Mouse (Mus musculus): ENCODE measurements around the gene Gab1. TPM values are rescaled to one million over a fixed set of nuclear protein-coding genes. Genes with fewer than 3 reads are reported as not detected.

Gab1 gene
- polyA plus RNA-seq, 1 experiment from 2014 or later: 22.4 TPM

DNA sequence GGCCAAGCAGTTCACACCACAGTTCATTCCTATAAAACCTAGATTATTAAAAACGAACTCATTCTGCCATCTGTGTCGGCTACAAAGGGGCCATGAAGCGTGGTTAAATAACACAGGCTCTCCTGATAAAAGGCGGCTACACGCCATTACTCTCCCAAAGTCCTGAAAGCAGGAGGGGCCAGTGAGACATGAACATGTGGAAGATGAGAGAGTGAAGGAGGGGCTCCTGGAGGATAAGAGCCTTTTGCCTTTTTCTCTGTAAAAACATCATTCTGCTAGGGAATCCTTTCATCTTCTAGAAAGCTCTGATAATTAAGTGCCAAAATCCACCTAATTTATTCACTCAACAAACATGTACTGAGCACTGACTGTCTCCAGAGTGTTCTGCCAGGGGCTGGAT lies 55.9 kb downstream of the Gab1 start:
- H3K27me3 ChIP-seq (ENCODE audit: control insufficient read depth, insufficient read depth, low read depth, low read length): no peaks in the 10 kb centered on the region
- H3K27ac ChIP-seq (ENCODE audit: low read length): no peak overlapping the region
- 45% methylated on average over 5 of the region's 5 CpGs for WGBS
- H3K4me2 ChIP-seq (ENCODE audit: low read depth, low read length): no peak overlapping the region
- no peak overlapping the region for H3K9ac ChIP-seq (ENCODE audit: low read length)
- no peaks in the 10 kb centered on the region for H3K36me3 ChIP-seq (ENCODE audit: control insufficient read depth, insufficient read depth, low read length)
- H3K9me3 ChIP-seq (ENCODE audit: control insufficient read depth, low read length): no peaks in the 10 kb centered on the region
- no peak for ATAC-seq (ENCODE audit: low read depth)
- peaks cover 20% of the 10 kb centered on the region for H3K4me1 ChIP-seq (replicated peaks; ENCODE audit: control insufficient read depth, insufficient read depth, low read length)
- no peak overlapping the region for H3K4me3 ChIP-seq (ENCODE audit: low read length)

GRCm38 (mm10) chr8:80823250-80823649 lies 57.1 kb downstream of the Gab1 start:
- no peaks in the 10 kb centered on the region for H3K27me3 ChIP-seq (ENCODE audit: control insufficient read depth, insufficient read depth, low read depth, low read length)
- no peak for ATAC-seq (ENCODE audit: low read depth)
- no peak overlapping the region for H3K9ac ChIP-seq (ENCODE audit: low read length)
- H3K4me2 ChIP-seq (ENCODE audit: low read depth, low read length): no peak overlapping the region
- WGBS: 82% methylated on average over 5 of the region's 5 CpGs
- H3K4me3 ChIP-seq (ENCODE audit: low read length): no peak overlapping the region
- no peaks in the 10 kb centered on the region for H3K9me3 ChIP-seq (ENCODE audit: control insufficient read depth, low read length)
- H3K36me3 ChIP-seq (ENCODE audit: control insufficient read depth, insufficient read depth, low read length): no peaks in the 10 kb centered on the region
- H3K27ac ChIP-seq (ENCODE audit: low read length): no peak overlapping the region
- peaks cover 22% of the 10 kb centered on the region for H3K4me1 ChIP-seq (replicated peaks; ENCODE audit: control insufficient read depth, insufficient read depth, low read length)

GRCm38 (mm10) chr8:80821367-80822225 lies 58.7 kb downstream of the Gab1 start:
- Histone ChIP-seq H3K27me3 (ENCODE audit: control insufficient read depth, insufficient read depth, low read depth, low read length) (no peaks in the 10 kb centered on the region), H3K27ac (ENCODE audit: low read length) (peak overlapping the region; percentile 18; the same call in 1 of the 2 replicates), H3K36me3 (ENCODE audit: control insufficient read depth, insufficient read depth, low read length) (no peaks in the 10 kb centered on the region), H3K4me1 (replicated peaks; ENCODE audit: control insufficient read depth, insufficient read depth, low read length) (peaks cover 11% of the 10 kb centered on the region), H3K9me3 (ENCODE audit: control insufficient read depth, low read length) (no peaks in the 10 kb centered on the region), H3K4me3 (ENCODE audit: low read length) (no peak overlapping the region), H3K4me2 (ENCODE audit: low read depth, low read length) (no peak overlapping the region), H3K9ac (ENCODE audit: low read length) (no peak overlapping the region)
- no peak for ATAC-seq (ENCODE audit: low read depth)
- 52% methylated on average over 12 of the region's 12 CpGs for WGBS

DNA sequence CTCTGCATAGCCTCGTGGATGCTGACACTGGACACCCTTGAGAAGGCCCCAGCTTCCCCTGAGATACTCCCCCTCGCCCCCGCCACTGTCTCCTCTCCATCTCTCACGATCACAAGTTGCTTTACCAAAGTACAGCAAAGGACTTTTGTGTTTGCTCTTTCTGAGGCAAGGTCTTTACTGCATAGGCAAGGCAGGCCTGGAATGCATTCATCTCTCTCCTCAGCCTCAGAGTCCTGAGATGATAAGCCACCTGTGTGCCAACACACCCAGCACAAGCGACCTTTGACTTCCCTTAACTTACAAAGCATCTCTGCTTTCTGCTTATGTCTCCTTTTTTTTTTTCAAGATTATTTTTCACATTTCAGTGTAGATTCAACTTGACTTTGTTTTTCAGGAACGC lies 61.3 kb downstream of the Gab1 start:
- no peak overlapping the region for H3K4me3 ChIP-seq (ENCODE audit: low read length)
- H3K4me2 ChIP-seq (ENCODE audit: low read depth, low read length): no peak overlapping the region
- 56% methylated on average over 6 of the region's 6 CpGs for WGBS
- no peak for ATAC-seq (ENCODE audit: low read depth)
- peaks cover 25% of the 10 kb centered on the region for H3K4me1 ChIP-seq (replicated peaks; ENCODE audit: control insufficient read depth, insufficient read depth, low read length)
- H3K27ac ChIP-seq (ENCODE audit: low read length): no peak overlapping the region; the same call in 1 of the 2 replicates
- no peak overlapping the region for H3K9ac ChIP-seq (ENCODE audit: low read length)
- H3K36me3 ChIP-seq (ENCODE audit: control insufficient read depth, insufficient read depth, low read length): no peaks in the 10 kb centered on the region
- H3K27me3 ChIP-seq (ENCODE audit: control insufficient read depth, insufficient read depth, low read depth, low read length): no peaks in the 10 kb centered on the region
- no peaks in the 10 kb centered on the region for H3K9me3 ChIP-seq (ENCODE audit: control insufficient read depth, low read length)

DNA sequence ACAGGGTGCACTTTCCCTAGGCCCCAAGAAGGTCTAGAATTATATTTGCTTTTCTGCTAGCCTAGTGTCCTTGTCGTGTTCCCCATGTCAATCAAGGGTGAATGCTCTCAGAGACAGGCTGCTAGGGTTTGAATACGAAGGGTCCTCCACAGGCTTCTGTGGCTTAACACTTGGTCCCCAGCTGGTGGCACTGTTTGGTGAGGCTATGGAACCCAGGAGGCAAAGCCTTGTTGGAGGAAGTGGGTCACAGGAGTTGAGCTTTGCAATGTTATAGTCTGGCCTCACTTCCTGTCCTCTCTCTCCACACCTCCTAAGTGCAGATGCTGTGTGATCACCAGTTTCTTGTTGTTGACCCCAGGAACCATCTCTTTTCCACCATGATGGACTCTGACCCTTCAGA lies 63.3 kb downstream of the Gab1 start:
- Histone ChIP-seq H3K4me1 (replicated peaks; ENCODE audit: control insufficient read depth, insufficient read depth, low read length) (peaks cover 26% of the 10 kb centered on the region), H3K27me3 (ENCODE audit: control insufficient read depth, insufficient read depth, low read depth, low read length) (no peaks in the 10 kb centered on the region), H3K9me3 (ENCODE audit: control insufficient read depth, low read length) (no peaks in the 10 kb centered on the region), H3K36me3 (ENCODE audit: control insufficient read depth, insufficient read depth, low read length) (no peaks in the 10 kb centered on the region), H3K4me3 (ENCODE audit: low read length) (no peak overlapping the region), H3K27ac (ENCODE audit: low read length) (no peak overlapping the region), H3K9ac (ENCODE audit: low read length) (no peak overlapping the region), H3K4me2 (ENCODE audit: low read depth, low read length) (no peak overlapping the region)
- no peak for ATAC-seq (ENCODE audit: low read depth)
- WGBS: 74% methylated on average over 2 of the region's 2 CpGs

GRCm38 (mm10) chr8:80815179-80815578 lies 65.1 kb downstream of the Gab1 start:
- H3K9me3 ChIP-seq (ENCODE audit: control insufficient read depth, low read length): no peaks in the 10 kb centered on the region
- no peak overlapping the region for H3K9ac ChIP-seq (ENCODE audit: low read length)
- H3K4me2 ChIP-seq (ENCODE audit: low read depth, low read length): no peak overlapping the region
- H3K27ac ChIP-seq (ENCODE audit: low read length): no peak overlapping the region; the same call in 1 of the 2 replicates
- H3K4me3 ChIP-seq (ENCODE audit: low read length): no peak overlapping the region
- peaks cover 33% of the 10 kb centered on the region for H3K4me1 ChIP-seq (replicated peaks; ENCODE audit: control insufficient read depth, insufficient read depth, low read length)
- no peaks in the 10 kb centered on the region for H3K36me3 ChIP-seq (ENCODE audit: control insufficient read depth, insufficient read depth, low read length)
- H3K27me3 ChIP-seq (ENCODE audit: control insufficient read depth, insufficient read depth, low read depth, low read length): no peaks in the 10 kb centered on the region
- no peak for ATAC-seq (ENCODE audit: low read depth)
- WGBS: 57% methylated on average over 6 of the region's 6 CpGs

DNA sequence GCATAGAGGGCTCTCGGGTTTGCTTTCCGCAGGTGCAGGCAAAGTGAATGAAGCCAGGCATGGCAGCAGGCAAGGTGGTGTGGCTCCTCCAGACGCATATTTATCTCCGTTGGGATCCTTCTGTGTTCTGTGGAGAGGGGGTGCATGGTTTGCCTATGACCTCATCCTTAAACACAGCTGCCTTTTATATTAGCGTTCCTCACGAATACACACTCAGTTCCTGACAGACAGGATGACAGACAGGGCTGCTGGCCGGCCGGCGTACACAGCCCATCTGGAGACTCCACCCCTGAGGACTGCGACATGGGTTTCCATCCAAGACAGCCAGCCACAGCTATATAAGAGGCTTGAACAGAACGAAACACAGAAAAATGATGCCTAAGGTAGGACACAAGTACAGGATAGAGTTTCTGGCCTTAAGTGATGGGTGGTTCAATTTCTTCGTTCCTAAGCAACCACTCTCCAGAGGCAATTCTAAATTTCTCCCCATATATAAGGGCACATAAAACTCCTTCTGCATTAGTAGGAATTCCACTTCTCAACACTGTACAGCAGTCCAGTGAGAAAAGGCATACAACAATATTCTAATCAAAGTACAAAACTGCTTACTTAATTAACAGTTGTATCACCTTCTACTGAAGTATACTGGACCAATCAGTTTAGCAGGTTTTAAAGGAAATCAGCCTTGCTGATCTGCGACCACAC lies 66.1 kb downstream of the Gab1 start:
- peak; percentile 75 for ATAC-seq (ENCODE audit: low read depth)
- WGBS: 22% methylated on average over 13 of the region's 13 CpGs
- Histone ChIP-seq H3K9me3 (ENCODE audit: control insufficient read depth, low read length) (no peaks in the 10 kb centered on the region), H3K4me1 (replicated peaks; ENCODE audit: control insufficient read depth, insufficient read depth, low read length) (peaks cover 32% of the 10 kb centered on the region), H3K4me2 (ENCODE audit: low read depth, low read length) (no peak overlapping the region), H3K27me3 (ENCODE audit: control insufficient read depth, insufficient read depth, low read depth, low read length) (no peaks in the 10 kb centered on the region), H3K4me3 (ENCODE audit: low read length) (no peak overlapping the region), H3K27ac (ENCODE audit: low read length) (no peak overlapping the region), H3K9ac (ENCODE audit: low read length) (no peak overlapping the region), H3K36me3 (ENCODE audit: control insufficient read depth, insufficient read depth, low read length) (0 out of 2 replicates have a peak, but pooled peaks cover 2% of the 10 kb centered on the region)

GRCm38 (mm10) chr8:80813439-80813838 lies 66.9 kb downstream of the Gab1 start:
- no peaks in the 10 kb centered on the region for H3K9me3 ChIP-seq (ENCODE audit: control insufficient read depth, low read length)
- no peak overlapping the region for H3K4me3 ChIP-seq (ENCODE audit: low read length)
- H3K9ac ChIP-seq (ENCODE audit: low read length): no peak overlapping the region
- 80% methylated on average over 5 of the region's 5 CpGs for WGBS
- no peak for ATAC-seq (ENCODE audit: low read depth)
- H3K4me2 ChIP-seq (ENCODE audit: low read depth, low read length): no peak overlapping the region
- H3K27ac ChIP-seq (ENCODE audit: low read length): no peak overlapping the region
- H3K36me3 ChIP-seq (ENCODE audit: control insufficient read depth, insufficient read depth, low read length): 0 out of 2 replicates have a peak, but pooled peaks cover 2% of the 10 kb centered on the region
- no peaks in the 10 kb centered on the region for H3K27me3 ChIP-seq (ENCODE audit: control insufficient read depth, insufficient read depth, low read depth, low read length)
- H3K4me1 ChIP-seq (replicated peaks; ENCODE audit: control insufficient read depth, insufficient read depth, low read length): peaks cover 31% of the 10 kb centered on the region

GRCm38 (mm10) chr8:80811591-80811991 lies 68.7 kb downstream of the Gab1 start:
- Histone ChIP-seq H3K4me2 (ENCODE audit: low read depth, low read length) (no peak overlapping the region), H3K4me1 (replicated peaks; ENCODE audit: control insufficient read depth, insufficient read depth, low read length) (peaks cover 36% of the 10 kb centered on the region), H3K27me3 (ENCODE audit: control insufficient read depth, insufficient read depth, low read depth, low read length) (no peaks in the 10 kb centered on the region), H3K27ac (ENCODE audit: low read length) (peak overlapping the region; percentile 62), H3K9me3 (ENCODE audit: control insufficient read depth, low read length) (no peaks in the 10 kb centered on the region), H3K4me3 (ENCODE audit: low read length) (no peak overlapping the region), H3K36me3 (ENCODE audit: control insufficient read depth, insufficient read depth, low read length) (0 out of 2 replicates have a peak, but pooled peaks cover 2% of the 10 kb centered on the region), H3K9ac (ENCODE audit: low read length) (no peak overlapping the region)
- WGBS: 29% methylated on average over 4 of the region's 4 CpGs
- ATAC-seq (ENCODE audit: low read depth): peak; percentile 18; the same call in 1 of the 2 replicates
